Mouse (Mus musculus) embryo, embryonic 9.5 days (tissue): ENCODE data around the gene Swap70.

Source experiments
- DNase-seq: peaks from one replicate; pipeline ENCODE4 v3.0.0-alpha.2; 2017; ENCODE audit errors: extremely low spot score

The Swap70 gene

GRCm38 (mm10) chr7:110271814-110272213 is 50.3 kb downstream of the Swap70 start:
- no peak for DNase-seq

GRCm38 (mm10) chr7:110272434-110272833 is 50.9 kb downstream of the Swap70 start:
- no peak for DNase-seq

GRCm38 (mm10) chr7:110277734-110278245 is 56.3 kb downstream of the Swap70 start:
- DNase-seq: no peak

- no peak for DNase-seq
Measured at GRCm38 (mm10) chr7:110279183-110279582, 57.7 kb downstream of the Swap70 start.

- no peak for DNase-seq
Measured at GRCm38 (mm10) chr7:110281435-110282256, 60.1 kb downstream of the Swap70 start.

GRCm38 (mm10) chr7:110282797-110283196 is 61.3 kb downstream of the Swap70 start:
- DNase-seq: no peak

GRCm38 (mm10) chr7:110283484-110284275 is 62.2 kb downstream of the Swap70 start:
- no peak for DNase-seq

- no peak for DNase-seq
Measured at GRCm38 (mm10) chr7:110285076-110285848, 63.8 kb downstream of the Swap70 start.

GRCm38 (mm10) chr7:110285849-110286151 is 64.3 kb downstream of the Swap70 start:
- no peak for DNase-seq

- DNase-seq: no peak
Measured at GRCm38 (mm10) chr7:110286198-110286732, 64.8 kb downstream of the Swap70 start.

GRCm38 (mm10) chr7:110286838-110287475 is 65.4 kb downstream of the Swap70 start:
- peak; percentile 87 for DNase-seq

- DNase-seq: peak; percentile 33
Measured at GRCm38 (mm10) chr7:110287476-110288071, 66.1 kb downstream of the Swap70 start.

GRCm38 (mm10) chr7:110288191-110288604 is 66.7 kb downstream of the Swap70 start:
- no peak for DNase-seq

GRCm38 (mm10) chr7:110288731-110289191 is 67.2 kb downstream of the Swap70 start:
- no peak for DNase-seq

GRCm38 (mm10) chr7:110289647-110290046 is 68.1 kb downstream of the Swap70 start:
- DNase-seq: no peak

- peak; percentile 80 for DNase-seq
Measured at GRCm38 (mm10) chr7:110296889-110297603, 75.5 kb downstream of the Swap70 start.

GRCm38 (mm10) chr7:110297611-110298010 is 76.1 kb downstream of the Swap70 start:
- DNase-seq: no peak

GRCm38 (mm10) chr7:110298090-110298489 is 76.6 kb downstream of the Swap70 start:
- no peak for DNase-seq

GRCm38 (mm10) chr7:110298739-110299410 is 77.4 kb downstream of the Swap70 start:
- no peak for DNase-seq
